9 mouse cellular contexts compared by ENCODE assay signal in the genomic region with DNA sequence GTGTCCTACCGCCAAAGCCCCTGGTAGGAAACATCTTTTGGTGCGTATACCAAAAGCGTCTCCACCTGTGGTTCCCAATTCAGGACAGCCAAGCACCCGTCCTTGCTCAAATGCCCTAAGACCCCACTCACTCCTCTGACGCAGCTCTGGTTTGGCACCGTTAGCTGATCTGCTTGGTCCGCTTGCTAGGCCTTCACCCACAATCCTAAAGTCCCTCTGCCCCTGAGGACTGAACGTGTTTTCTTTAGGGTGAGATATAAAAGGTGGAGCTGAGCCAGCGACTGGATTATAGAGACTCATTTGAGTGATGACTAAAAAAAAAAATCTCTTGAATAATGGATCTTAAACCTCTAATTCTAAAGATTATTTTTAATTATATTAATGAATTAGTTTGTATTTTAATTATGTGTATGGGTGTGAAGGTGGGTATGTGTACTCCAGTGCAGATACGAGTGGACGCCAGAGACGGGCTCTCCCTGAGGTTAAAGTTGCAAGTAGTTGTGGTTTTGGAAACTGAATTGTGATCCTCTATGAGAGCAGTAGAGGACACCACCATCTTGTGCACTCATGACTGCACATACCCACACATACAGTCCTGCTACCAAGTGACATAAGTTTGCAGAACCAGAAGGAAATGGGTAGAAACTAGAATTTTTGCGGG. TPM values are rescaled to one million over a fixed set of nuclear protein-coding genes. Genes with fewer than 3 reads are reported as not detected.
A peak's percentile ranks its signal among the peaks of the same experiment; 100 is the strongest.
DNase-seq lines count a peak whose midpoint lies in the region; ATAC-seq and TF ChIP-seq lines count a peak whose summit lies in the region.
"Had no signal": no experiment of that assay in that cellular context is flagged by ENCODE, and none has a peak within 500 bp of the region (broad histone marks: within the 10 kb centered on the region; RNA-seq: fewer than 3 reads in every experiment).

No protein-coding gene starts in this region.

- H3K4me1 ChIP-seq in lung, embryonic 16.5 days (replicated peaks; ENCODE audit: control insufficient read depth, insufficient read depth, low read length), result peaks cover 12% of the 10 kb centered on the region
- peaks cover 3% of the 10 kb centered on the region; the same call in 1 of the 2 replicates for H3K4me1 ChIP-seq in cortical plate, adult 2 months (ENCODE audit: control insufficient read depth, insufficient read depth, low read length)
- H3K4me1 ChIP-seq in neural tube, embryonic 12.5 days, result peaks cover 17% of the 10 kb centered on the region

- DNase-seq in lung, postnatal 10 days, result no peak
- DNase-seq in gastrocnemius, postnatal 36 days, result no peak
- DNase-seq in T-cell, adult 2 months (ENCODE audit: low spot score), result no peak
- DNase-seq in gastrocnemius, adult 8-10 months (ENCODE audit: low spot score in 2 of 2), result no peak

- no peaks in the 10 kb centered on the region for H3K9me3 ChIP-seq in lung, embryonic 16.5 days (ENCODE audit: control insufficient read depth, low read length)
- no peaks in the 10 kb centered on the region for H3K9me3 ChIP-seq in neural tube, embryonic 12.5 days

- peak overlapping the region; percentile 88 for H3K4me2 ChIP-seq in lung, embryonic 16.5 days (ENCODE audit: low read depth, low read length)
- peak overlapping the region; percentile 84 for H3K4me2 ChIP-seq in neural tube, embryonic 12.5 days (replicated peaks)

- H3K27ac ChIP-seq in lung, embryonic 16.5 days (ENCODE audit: low read length), result peak overlapping the region; percentile 84
- H3K27ac ChIP-seq in cortical plate, adult 2 months (ENCODE audit: insufficient read depth, low read length), result peak overlapping the region; percentile 76
- H3K27ac ChIP-seq in neural tube, embryonic 12.5 days, result peak overlapping the region; percentile 34

- peak overlapping the region; percentile 91 for H3K4me3 ChIP-seq in lung, embryonic 16.5 days (ENCODE audit: low read length)
- H3K4me3 ChIP-seq in cortical plate, adult 2 months (ENCODE audit: insufficient read depth, low read length), result peak overlapping the region; percentile 66
- H3K4me3 ChIP-seq in neural tube, embryonic 12.5 days, result peak overlapping the region; percentile 88

- peak overlapping the region; percentile 84 for H3K9ac ChIP-seq in lung, embryonic 16.5 days (ENCODE audit: low read length)
- H3K9ac ChIP-seq in neural tube, embryonic 12.5 days, result peak overlapping the region; percentile 87

- no peak for TF ChIP-seq CTCF in cortical plate, adult 2 months (IDR thresholded peaks at IDR 0.05; ENCODE audit: extremely low read depth, insufficient read depth, low read length)

- intact Hi-C loops in gastrocnemius, postnatal 36 days (cut with DNase I), result no loop called here

- no peaks in the 10 kb centered on the region for H3K27me3 ChIP-seq in lung, embryonic 16.5 days (ENCODE audit: control insufficient read depth, insufficient read depth, low read depth, low read length)
- H3K27me3 ChIP-seq in neural tube, embryonic 12.5 days (replicated peaks), result no peaks in the 10 kb centered on the region

- WGBS in lung, embryonic 16.5 days, result 22% methylated on average over 13 of the region's 13 CpGs
- 26% methylated on average over 13 of the region's 13 CpGs for WGBS in neural tube, embryonic 12.5 days

- H3K36me3 ChIP-seq in lung, embryonic 16.5 days (ENCODE audit: control insufficient read depth, insufficient read depth, low read length), result no peaks in the 10 kb centered on the region
- H3K36me3 ChIP-seq in neural tube, embryonic 12.5 days, result peaks cover 5% of the 10 kb centered on the region

- peak; percentile 15 for ATAC-seq in lung, embryonic 16.5 days (ENCODE audit: low read depth)
- peak; percentile 8 for ATAC-seq in inflammation-experienced regulatory T-cells, adult 6 months
- ATAC-seq in neural tube, embryonic 12.5 days (ENCODE audit: low FRiP score, low read depth), result no peak; the same call in 1 of the 2 replicates

- TF ChIP-seq POLR2A in cortical plate, adult 2 months (IDR thresholded peaks at IDR 0.05; ENCODE audit: extremely low read depth, insufficient read depth, low read length), result no peak

RNA-seq across cellular contexts. Expression of a gene that starts 0.9 kb away (rescaled TPM):
- polyA plus RNA-seq in lung, embryonic 16.5 days (2015; fragmentation: Nextera tagmentation; extraction: Ambion mirVana), result 55.3 and 55.4 TPM in 2 replicates
- polyA plus RNA-seq in cortical plate, adult 2 months (2012; rRNA removed), result 101 and 118 TPM in 2 replicates
- polyA plus RNA-seq in inflammation-experienced regulatory T-cells, adult 6 months (2017; shearing (Covaris generic)), result 10 to 100 TPM; 24.4 to 60.3 (median 46.9) TPM
- 60.3 and 66.5 TPM in 2 replicates for polyA plus RNA-seq in neural tube, embryonic 12.5 days (2016; fragmentation: Nextera tagmentation; extraction: Ambion mirVana)
- 10 to 100 TPM; 12.5 to 13.2 TPM for total RNA-seq in gastrocnemius, postnatal 36 days (2021)
- 10 to 100 TPM in 3 of 4 experiments, 1 to 10 TPM in 1; 8.1 to 14.2 (median 12.0) TPM for total RNA-seq in gastrocnemius, adult 8-10 months (2022)

RNA-seq across cellular contexts. Expression of a gene that starts 26.3 kb away (rescaled TPM):
- 144 and 152 TPM in 2 replicates for polyA plus RNA-seq in lung, embryonic 16.5 days (2015; fragmentation: Nextera tagmentation; extraction: Ambion mirVana)
- polyA plus RNA-seq in cortical plate, adult 2 months (2012; rRNA removed), result 102 and 104 TPM in 2 replicates
- polyA plus RNA-seq in inflammation-experienced regulatory T-cells, adult 6 months (2017; shearing (Covaris generic)), result 10 to 100 TPM; 81.2 to 97.1 (median 91.3) TPM
- 124 and 125 TPM in 2 replicates for polyA plus RNA-seq in neural tube, embryonic 12.5 days (2016; fragmentation: Nextera tagmentation; extraction: Ambion mirVana)
- total RNA-seq in gastrocnemius, postnatal 36 days (2021), result 10 to 100 TPM; 12.4 to 12.8 TPM
- 10 to 100 TPM; 10.0 to 12.9 (median 12.7) TPM for total RNA-seq in gastrocnemius, adult 8-10 months (2022)

RNA-seq across cellular contexts. Expression of a gene that starts 32.8 kb away (rescaled TPM):
- polyA plus RNA-seq in lung, embryonic 16.5 days (2015; fragmentation: Nextera tagmentation; extraction: Ambion mirVana), result 0.21 TPM in 1 of 2 replicates, not detected in the other
- polyA plus RNA-seq in cortical plate, adult 2 months (2012; rRNA removed), result not detected in 2 replicates
- not detected for polyA plus RNA-seq in inflammation-experienced regulatory T-cells, adult 6 months (2017; shearing (Covaris generic))
- not detected in 2 replicates for polyA plus RNA-seq in neural tube, embryonic 12.5 days (2016; fragmentation: Nextera tagmentation; extraction: Ambion mirVana)
- not detected for total RNA-seq in gastrocnemius, postnatal 36 days (2021)
- total RNA-seq in gastrocnemius, adult 8-10 months (2022), result not detected
- total RNA-seq: left cerebral cortex, postnatal 14 days had no signal

RNA-seq across cellular contexts. Expression of a gene that starts 42.2 kb away (rescaled TPM):
- 45.1 and 46.8 TPM in 2 replicates for polyA plus RNA-seq in lung, embryonic 16.5 days (2015; fragmentation: Nextera tagmentation; extraction: Ambion mirVana)
- polyA plus RNA-seq in cortical plate, adult 2 months (2012; rRNA removed), result 3.1 TPM in 1 of 2 replicates, not detected in the other
- not detected for polyA plus RNA-seq in inflammation-experienced regulatory T-cells, adult 6 months (2017; shearing (Covaris generic))
- polyA plus RNA-seq in neural tube, embryonic 12.5 days (2016; fragmentation: Nextera tagmentation; extraction: Ambion mirVana), result 1.1 TPM in 1 of 2 replicates, not detected in the other
- not detected for total RNA-seq in gastrocnemius, postnatal 36 days (2021)
- not detected for total RNA-seq in gastrocnemius, adult 8-10 months (2022)
- total RNA-seq: left cerebral cortex, postnatal 14 days had no signal

RNA-seq across cellular contexts. Expression of a gene that starts 48.5 kb away (rescaled TPM):
- polyA plus RNA-seq in lung, embryonic 16.5 days (2015; fragmentation: Nextera tagmentation; extraction: Ambion mirVana), result 58.8 and 62.4 TPM in 2 replicates
- 300 and 341 TPM in 2 replicates for polyA plus RNA-seq in cortical plate, adult 2 months (2012; rRNA removed)
- polyA plus RNA-seq in inflammation-experienced regulatory T-cells, adult 6 months (2017; shearing (Covaris generic)), result 10 to 100 TPM; 17.7 to 32.4 (median 20.6) TPM
- polyA plus RNA-seq in neural tube, embryonic 12.5 days (2016; fragmentation: Nextera tagmentation; extraction: Ambion mirVana), result 121 and 124 TPM in 2 replicates
- 1 to 10 TPM; 4.8 to 7.0 TPM for total RNA-seq in gastrocnemius, postnatal 36 days (2021)
- total RNA-seq in gastrocnemius, adult 8-10 months (2022), result 1 to 10 TPM; 4.4 to 7.8 (median 6.0) TPM

Comparison
In these comparisons a context has a peak if more than half of its experiments do, and no peak if none do; other contexts are left out.
1. H3K27ac ChIP-seq: peak in every context shown above with its lines; median percentile 84 in lung, embryonic 16.5 days; 76 in cortical plate, adult 2 months; 34 in neural tube, embryonic 12.5 days.